Mouse (Mus musculus): ENCODE measurements around the gene C2cd4a.

C2cd4a gene

GRCm38 (mm10) chr9:67786311-67786710, 45.8 kb downstream of the C2cd4a start:
- DNase-seq = no peak

DNA sequence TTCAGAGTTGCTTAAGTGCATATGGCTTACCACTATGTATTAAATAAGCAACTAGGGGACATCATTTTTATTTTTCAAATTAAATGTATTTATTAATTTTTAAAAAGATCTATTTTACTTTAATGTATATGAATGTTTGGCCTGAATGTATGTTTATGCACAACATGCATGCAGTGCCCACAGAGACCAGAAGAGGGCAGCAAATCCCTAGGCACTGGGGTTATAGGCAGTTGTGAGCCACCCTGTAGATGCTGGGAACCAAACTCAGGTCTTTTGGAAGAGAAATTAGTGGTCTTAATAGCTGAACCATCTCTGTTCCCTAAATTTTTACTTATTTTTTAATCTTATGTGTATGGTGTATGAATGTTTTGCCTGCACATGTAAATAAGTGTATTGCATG, 48.2 kb downstream of the C2cd4a start:
- DNase-seq = no peak

GRCm38 (mm10) chr9:67783464-67783863, 48.7 kb downstream of the C2cd4a start:
- DNase-seq = peak; percentile 38

- no peak for DNase-seq
Measured at GRCm38 (mm10) chr9:67782786-67783185, 49.3 kb downstream of the C2cd4a start.
